ENCODE assay signal across 14 mouse cellular contexts in genomic region chr6:30276375-30276774, GRCm38 (mm10). TPM values are rescaled to one million over a fixed set of nuclear protein-coding genes. Genes with fewer than 3 reads are reported as not detected.
DNase-seq lines count a peak whose midpoint lies in the region; ATAC-seq lines count a peak whose summit lies in the region.
"Had no signal": no experiment of that assay in that cellular context is flagged by ENCODE, and none has a peak within 500 bp of the region (broad histone marks: within the 10 kb centered on the region; RNA-seq: fewer than 3 reads in every experiment).

No protein-coding gene starts in this region.

- H3K9me3 ChIP-seq in heart, embryonic 11.5 days (replicated peaks; ENCODE audit: control insufficient read depth, low read length) = no peaks in the 10 kb centered on the region
- H3K9me3 ChIP-seq: embryonic facial prominence, embryonic 13.5 days; forebrain, embryonic 10.5 days; midbrain, embryonic 12.5 days; stomach, embryonic 15.5 days had no signal

- no peak for ATAC-seq in heart, embryonic 11.5 days (replicated peaks; ENCODE audit: insufficient number of reproducible peaks, low FRiP score, low TSS enrichment)

- peaks cover 30% of the 10 kb centered on the region for H3K4me1 ChIP-seq in heart, embryonic 11.5 days (ENCODE audit: control insufficient read depth, insufficient read depth, low read length)
- H3K4me1 ChIP-seq: stomach, embryonic 15.5 days had no signal

- no peaks in the 10 kb centered on the region for H3K27me3 ChIP-seq in heart, embryonic 11.5 days (ENCODE audit: control insufficient read depth, insufficient read depth, low read length)
- H3K27me3 ChIP-seq: embryonic facial prominence, embryonic 13.5 days; midbrain, embryonic 12.5 days; stomach, embryonic 15.5 days had no signal

- 60% methylated on average over 3 of the region's 3 CpGs for WGBS in heart, embryonic 11.5 days (ENCODE audit: insufficient replicate concordance)

- peaks cover 18% of the 10 kb centered on the region for H3K36me3 ChIP-seq in heart, embryonic 11.5 days (ENCODE audit: control insufficient read depth, insufficient read depth, low read length)

- no peak overlapping the region for H3K9ac ChIP-seq in heart, embryonic 11.5 days (ENCODE audit: low read depth, low read length)
- H3K9ac ChIP-seq: embryonic facial prominence, embryonic 13.5 days; midbrain, embryonic 12.5 days; stomach, embryonic 15.5 days had no signal

- H3K27ac ChIP-seq in heart, embryonic 11.5 days (ENCODE audit: low read depth, low read length) = no peak overlapping the region
- H3K27ac ChIP-seq: embryonic facial prominence, embryonic 13.5 days; forebrain, embryonic 10.5 days; midbrain, embryonic 12.5 days; stomach, embryonic 15.5 days had no signal

- H3K4me3 ChIP-seq in heart, embryonic 11.5 days (ENCODE audit: low read depth, low read length) = no peak overlapping the region
- H3K4me3 ChIP-seq: embryonic facial prominence, embryonic 13.5 days; forebrain, embryonic 10.5 days; midbrain, embryonic 12.5 days; stomach, embryonic 15.5 days had no signal

- peak; percentile 74 for DNase-seq in adrenal gland, postnatal 10 days
- no peak for DNase-seq in adrenal gland, adult 8-10 months
- peak; percentile 40 to 49 for DNase-seq in heart, postnatal 10 days
- DNase-seq in lung, adult 18-20 months = peak; percentile 20 to 23
- no peak for DNase-seq in lung, postnatal 25 days (ENCODE audit: low spot score)
- DNase-seq in adrenal gland, postnatal 36 days = peak; percentile 39 to 64
- DNase-seq in thymus, postnatal 36 days = no peak
- DNase-seq: cerebellum, adult 11-12 months; thymus, postnatal 25 days had no signal

- H3K4me2 ChIP-seq in heart, embryonic 11.5 days = no peak overlapping the region
- H3K4me2 ChIP-seq: embryonic facial prominence, embryonic 13.5 days; midbrain, embryonic 12.5 days; stomach, embryonic 15.5 days had no signal

- intact Hi-C loops in heart, postnatal 10 days (cut with DNase I) = no loop called here

RNA-seq across cellular contexts. Expression of gene Ube2h, which starts 28.0 kb away (rescaled TPM):
- total RNA-seq in adrenal gland, postnatal 10 days (2021) = 100 to 1,000 TPM; 106 to 117 TPM
- 100 to 1,000 TPM in 3 of 4 experiments, 10 to 100 TPM in 1; 97.5 to 131 (median 112) TPM for total RNA-seq in adrenal gland, adult 8-10 months (2022)
- total RNA-seq in heart, postnatal 10 days (2021) = 10 to 100 TPM; 84.2 to 86.2 TPM
- polyA plus RNA-seq in heart, embryonic 11.5 days (2014; fragmentation: Nextera tagmentation; extraction: Ambion mirVana) = 58.4 and 60.9 TPM in 2 replicates
- total RNA-seq in adrenal gland, postnatal 36 days (2021) = 100 to 1,000 TPM; 105 to 126 TPM

Comparison
In these comparisons a context has a peak if more than half of its experiments do, and no peak if none do; other contexts are left out.
1. DNase-seq: peak in adrenal gland, postnatal 10 days (single experiment), heart, postnatal 10 days (2 of 2), lung, adult 18-20 months (2 of 2) and adrenal gland, postnatal 36 days (2 of 2); none in adrenal gland, adult 8-10 months (single experiment), lung, postnatal 25 days (single experiment) and thymus, postnatal 36 days (0 of 2).